Mouse (Mus musculus) lung, embryonic 15.5 days (tissue): ENCODE measurements at regions not wholly inside any gene's neighbourhood (a gene's known extent, or its start where the extent isn't known, plus 50 kb on each side); places are given as distances from the start of the nearest gene placed in this dataset.

Source experiments
- ATAC-seq: fragments of 200-750 bp; cut with Nextera tagmentation; 2 replicates; pipeline ENCODE4 v1.8.0; 2017; ENCODE audit warnings: moderate number of reproducible peaks, borderline replicate concordance; ENCODE audit not compliant: low FRiP score, low TSS enrichment; ENCODE audit errors: extremely low read depth
- H3K27ac ChIP-seq: fragments of 300-500 bp; sonication (generic); 2 replicates; pipeline ENCODE4 v1.5.1; 2015; ENCODE audit warnings: moderate library complexity, mild to moderate bottlenecking, inconsistent platforms
- H3K27me3 ChIP-seq: fragments of 300-500 bp; sonication (generic); 2 replicates; pipeline ENCODE4 v1.6.1; 2015; ENCODE audit warnings: inconsistent platforms
- H3K36me3 ChIP-seq: fragments of 300-500 bp; sonication (generic); 2 replicates; pipeline ENCODE4 v1.6.1; 2015; ENCODE audit warnings: inconsistent platforms
- H3K4me1 ChIP-seq: fragments of 300-500 bp; sonication (generic); 2 replicates; pipeline ENCODE4 v1.6.1; 2015; ENCODE audit warnings: inconsistent platforms
- H3K4me2 ChIP-seq: fragments of 300-500 bp; sonication (generic); 2 replicates; pipeline ENCODE4 v1.6.1; 2015; ENCODE audit warnings: inconsistent platforms, mild to moderate bottlenecking, moderate library complexity
- H3K4me3 ChIP-seq: fragments of 300-500 bp; sonication (generic); 2 replicates; pipeline ENCODE4 v1.5.1; 2015; ENCODE audit warnings: mild to moderate bottlenecking, inconsistent platforms
- H3K9ac ChIP-seq: fragments of 300-500 bp; sonication (generic); 2 replicates; pipeline ENCODE4 v1.6.1; 2015; ENCODE audit warnings: inconsistent platforms
- H3K9me3 ChIP-seq: fragments of 300-500 bp; sonication (generic); 2 replicates; pipeline ENCODE4 v1.6.1; 2016; ENCODE audit warnings: inconsistent platforms
- WGBS: fragments of 180-500 bp; shearing (Covaris S2); methylation state at CpG from one replicate; pipeline ENCODE4 v1.1.7; 2015; 5-methylcytosine and 5-hydroxymethylcytosine counted together

DNA sequence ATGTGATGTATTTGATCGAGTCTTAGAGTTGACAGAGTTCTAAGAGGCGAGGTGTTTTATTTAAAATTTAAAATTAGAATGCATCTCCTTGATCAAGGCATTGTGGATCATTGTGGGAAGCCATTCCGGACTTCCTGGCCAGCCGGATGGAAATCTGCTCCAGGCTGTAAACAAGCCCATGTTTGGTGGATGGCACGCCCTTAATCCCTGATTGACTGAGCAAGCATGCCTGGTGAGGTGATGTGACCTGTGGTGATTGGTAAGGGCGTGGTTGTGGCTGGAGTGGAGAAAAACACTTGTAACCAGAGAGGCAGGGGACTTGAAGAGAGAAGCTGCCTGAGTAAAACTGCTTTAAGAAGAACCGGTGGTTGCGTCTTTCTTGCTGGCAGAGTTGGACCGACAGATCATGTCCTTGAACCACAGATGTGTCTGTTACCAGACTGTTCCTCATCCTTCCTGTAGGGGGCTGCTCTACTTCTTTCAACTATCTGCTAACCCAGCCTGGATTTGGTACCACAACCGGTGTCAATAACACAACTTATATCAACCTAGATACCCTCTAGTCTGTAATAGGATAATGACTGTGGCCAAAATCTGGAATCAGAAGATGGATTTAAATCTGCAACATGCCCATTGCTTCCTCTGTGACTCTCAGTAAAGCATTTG is 164.4 kb downstream of the Ifng start:
- Histone ChIP-seq H3K9me3 (no peaks in the 10 kb centered on the region), H3K9ac (no peak overlapping the region), H3K36me3 (no peaks in the 10 kb centered on the region), H3K4me1 (no peaks in the 10 kb centered on the region), H3K27ac (no peak overlapping the region), H3K4me2 (no peak overlapping the region), H3K27me3 (no peaks in the 10 kb centered on the region), H3K4me3 (no peak overlapping the region)
- ATAC-seq = no peak
- WGBS = 88% methylated on average over 10 of the region's 10 CpGs

DNA sequence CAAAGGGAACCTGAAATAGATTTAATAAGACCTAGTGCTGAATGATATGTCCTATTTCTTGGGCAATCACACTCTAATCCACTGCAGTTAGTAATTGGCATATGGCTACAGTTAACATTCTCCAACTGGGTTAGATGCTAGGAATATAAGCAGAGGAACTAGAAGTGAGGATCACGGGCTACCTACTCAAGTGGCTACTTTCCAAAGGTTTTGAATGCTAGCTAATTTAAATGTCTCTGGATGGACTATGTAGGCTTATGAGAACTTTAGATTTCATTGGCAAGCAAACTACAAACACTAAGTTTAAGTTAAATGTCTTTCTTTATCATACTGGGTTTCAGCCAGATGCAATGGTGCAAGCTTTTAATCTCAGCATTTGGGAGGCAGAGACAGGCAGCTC is 166.6 kb downstream of the Ifng start:
- Histone ChIP-seq H3K27me3 (no peaks in the 10 kb centered on the region), H3K4me2 (no peak overlapping the region), H3K4me3 (no peak overlapping the region), H3K36me3 (no peaks in the 10 kb centered on the region), H3K27ac (no peak overlapping the region), H3K4me1 (no peaks in the 10 kb centered on the region), H3K9me3 (no peaks in the 10 kb centered on the region), H3K9ac (no peak overlapping the region)
- 75% methylated on average over 1 of the region's 1 CpGs for WGBS
- no peak for ATAC-seq

DNA sequence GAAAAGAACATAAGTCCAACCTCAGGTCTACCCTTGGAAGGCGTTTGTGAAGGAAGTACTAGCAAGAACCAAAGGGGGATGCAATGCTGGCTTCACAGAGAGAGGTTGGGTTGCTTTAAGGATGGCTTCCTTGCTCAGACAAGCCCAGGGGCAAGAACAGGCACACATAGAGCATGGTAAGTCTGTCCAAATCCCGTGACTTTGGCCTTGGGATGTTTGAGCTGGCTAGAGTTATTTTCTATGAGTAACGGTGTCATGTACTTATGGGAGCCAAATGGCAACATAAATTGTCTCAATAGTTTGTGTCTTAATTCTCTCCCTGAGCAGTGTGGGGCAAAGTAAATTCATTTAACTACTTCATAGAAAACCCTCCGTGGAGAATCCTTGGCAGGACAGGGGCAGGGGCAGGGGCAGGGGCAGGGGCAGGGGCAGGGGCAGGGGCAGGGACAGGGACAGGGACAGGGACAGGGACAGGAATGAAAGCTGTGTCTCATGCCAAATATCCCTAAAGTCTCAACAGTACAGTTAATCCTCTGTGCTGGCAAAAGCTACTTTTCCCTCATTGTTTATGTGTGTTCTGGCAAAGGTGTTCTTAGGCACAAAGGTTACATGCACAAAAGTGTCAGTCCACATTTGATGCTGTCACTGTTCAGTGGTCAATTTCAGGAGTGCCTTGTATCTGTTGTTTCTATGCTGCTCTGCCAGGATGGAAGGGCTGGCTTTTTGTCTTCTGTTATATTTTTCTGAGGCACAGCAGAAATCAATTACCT is 167.7 kb downstream of the Ifng start:
- ATAC-seq = no peak
- no peak overlapping the region for H3K9ac ChIP-seq
- WGBS = 52% methylated on average over 4 of the region's 4 CpGs

DNA sequence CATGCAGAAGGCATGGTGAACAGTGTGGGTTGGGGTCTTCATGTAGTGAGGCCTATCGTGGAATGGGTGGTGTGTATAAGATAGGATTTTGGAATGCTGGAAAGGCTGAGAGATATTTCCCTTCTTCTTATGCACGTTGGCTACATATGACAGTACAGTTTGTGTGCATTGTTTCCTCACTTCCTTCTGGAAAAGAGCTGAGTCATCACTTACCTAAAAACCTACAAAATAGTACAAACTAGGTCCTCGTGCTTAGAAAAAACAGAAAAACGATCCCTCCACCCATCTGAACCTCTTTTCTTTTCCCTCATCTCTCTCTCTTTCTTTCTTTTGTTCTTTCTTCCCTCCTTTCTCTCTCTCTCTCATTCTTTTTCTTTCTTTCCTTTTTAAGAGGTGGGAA is 168.3 kb downstream of the Ifng start:
- Histone ChIP-seq H3K4me1 (no peaks in the 10 kb centered on the region), H3K4me2 (no peak overlapping the region), H3K9me3 (no peaks in the 10 kb centered on the region), H3K27ac (no peak overlapping the region), H3K4me3 (no peak overlapping the region), H3K27me3 (no peaks in the 10 kb centered on the region), H3K9ac (no peak overlapping the region), H3K36me3 (no peaks in the 10 kb centered on the region)
- WGBS = 63% methylated on average over 4 of the region's 4 CpGs
- no peak for ATAC-seq

More for the DNA sequence above, 167.7 kb downstream of the Ifng start:
- H3K4me3 ChIP-seq = no peak overlapping the region
- no peak overlapping the region for H3K27ac ChIP-seq
- H3K9me3 ChIP-seq = no peaks in the 10 kb centered on the region
- H3K27me3 ChIP-seq = no peaks in the 10 kb centered on the region
- no peak overlapping the region for H3K4me2 ChIP-seq
- H3K36me3 ChIP-seq = no peaks in the 10 kb centered on the region
- no peaks in the 10 kb centered on the region for H3K4me1 ChIP-seq

DNA sequence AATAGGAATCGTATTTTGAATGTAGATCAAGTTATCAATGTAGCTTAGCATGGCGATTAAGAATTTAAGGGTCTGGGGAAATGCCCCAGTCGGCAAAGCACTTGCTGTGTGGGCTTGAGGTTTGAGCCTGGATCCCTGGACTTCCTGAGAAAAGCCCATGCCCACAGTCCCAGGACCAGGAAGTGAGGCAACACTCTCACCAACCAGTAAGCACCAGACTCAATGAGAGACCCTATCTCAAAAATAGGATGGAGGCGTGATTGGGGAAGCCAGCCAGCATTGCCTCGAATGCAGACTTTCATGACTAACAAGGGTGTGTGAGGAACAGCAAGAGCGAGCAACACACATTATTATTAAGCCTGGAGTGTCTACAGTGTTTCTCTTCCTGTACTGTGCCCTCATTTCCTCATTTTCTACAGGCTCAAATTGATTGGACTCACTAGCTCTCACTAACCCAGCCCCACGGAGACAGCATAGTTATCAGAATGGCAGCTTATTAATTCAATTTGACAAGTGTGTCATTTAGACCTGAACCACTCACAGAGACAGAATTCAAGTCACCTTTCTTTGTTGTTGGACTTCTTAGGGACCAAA is 170.1 kb downstream of the Ifng start:
- Histone ChIP-seq H3K4me2 (no peak overlapping the region), H3K9ac (no peak overlapping the region), H3K36me3 (no peaks in the 10 kb centered on the region), H3K4me1 (no peaks in the 10 kb centered on the region), H3K4me3 (no peak overlapping the region), H3K27ac (no peak overlapping the region), H3K9me3 (no peaks in the 10 kb centered on the region), H3K27me3 (no peaks in the 10 kb centered on the region)
- no peak for ATAC-seq
- 76% methylated on average over 7 of the region's 7 CpGs for whole genome bisulfite sequencing

DNA sequence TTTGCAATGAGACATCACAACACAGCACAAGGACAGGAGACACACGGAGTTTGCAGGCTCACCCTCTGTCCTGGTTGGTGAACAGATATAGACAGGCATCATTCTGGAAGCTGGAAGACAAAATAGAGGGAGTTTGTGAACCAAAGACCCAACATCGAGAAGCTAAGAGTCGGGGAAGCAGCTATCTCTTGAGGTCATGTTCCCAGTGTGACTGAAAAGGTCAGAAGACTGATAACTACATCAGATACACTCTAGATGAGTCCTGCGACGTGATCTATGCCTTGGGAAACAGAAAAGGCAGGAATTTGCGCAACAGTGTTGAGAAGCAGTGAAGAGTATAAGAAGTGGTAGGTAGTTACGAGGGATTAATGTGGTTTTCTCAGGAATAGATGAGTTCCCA is 171.2 kb downstream of the Ifng start:
- no peak for ATAC-seq

DNA sequence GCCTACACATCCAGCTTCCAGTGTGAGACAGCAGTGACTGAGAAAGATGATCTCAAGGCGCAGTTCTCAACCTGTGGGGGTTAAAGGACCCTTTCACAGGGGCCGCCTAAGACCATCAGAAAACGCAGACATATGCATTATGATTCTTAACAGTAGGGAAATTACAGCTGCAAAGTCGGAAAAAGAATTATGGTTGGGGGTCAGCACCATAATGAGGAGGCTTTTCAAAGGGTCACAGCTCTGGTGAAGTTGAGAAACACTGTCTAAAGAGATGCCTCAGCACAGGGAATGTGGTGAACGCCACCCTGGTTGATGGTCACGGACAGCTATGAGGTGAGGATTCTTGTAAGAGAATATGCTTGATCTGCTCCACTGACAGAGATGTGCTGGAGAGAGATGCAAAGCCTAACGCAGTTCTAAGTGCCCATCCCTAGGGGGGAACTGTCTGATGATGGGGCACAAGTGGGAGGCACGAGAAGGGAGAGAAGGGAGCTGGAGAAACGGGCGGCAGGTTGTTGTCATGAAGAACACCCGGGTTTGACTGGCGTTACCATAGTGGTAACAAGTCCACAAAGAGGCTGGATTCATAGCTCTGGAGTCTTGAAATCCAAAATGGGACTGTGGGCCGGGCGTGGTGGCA is 172.3 kb downstream of the Ifng start:
- Histone ChIP-seq H3K36me3 (no peaks in the 10 kb centered on the region), H3K9me3 (no peaks in the 10 kb centered on the region), H3K27me3 (no peaks in the 10 kb centered on the region), H3K4me3 (no peak overlapping the region), H3K4me2 (no peak overlapping the region), H3K4me1 (no peaks in the 10 kb centered on the region), H3K9ac (no peak overlapping the region), H3K27ac (no peak overlapping the region)
- no peak for ATAC-seq
- 83% methylated on average over 14 of the region's 14 CpGs for WGBS

More for the DNA sequence above, 171.2 kb downstream of the Ifng start:
- Histone ChIP-seq H3K36me3 (no peaks in the 10 kb centered on the region), H3K9ac (no peak overlapping the region), H3K27ac (no peak overlapping the region), H3K4me1 (no peaks in the 10 kb centered on the region), H3K4me2 (no peak overlapping the region), H3K27me3 (no peaks in the 10 kb centered on the region), H3K9me3 (no peaks in the 10 kb centered on the region), H3K4me3 (no peak overlapping the region)
- 78% methylated on average over 7 of the region's 7 CpGs for WGBS

DNA sequence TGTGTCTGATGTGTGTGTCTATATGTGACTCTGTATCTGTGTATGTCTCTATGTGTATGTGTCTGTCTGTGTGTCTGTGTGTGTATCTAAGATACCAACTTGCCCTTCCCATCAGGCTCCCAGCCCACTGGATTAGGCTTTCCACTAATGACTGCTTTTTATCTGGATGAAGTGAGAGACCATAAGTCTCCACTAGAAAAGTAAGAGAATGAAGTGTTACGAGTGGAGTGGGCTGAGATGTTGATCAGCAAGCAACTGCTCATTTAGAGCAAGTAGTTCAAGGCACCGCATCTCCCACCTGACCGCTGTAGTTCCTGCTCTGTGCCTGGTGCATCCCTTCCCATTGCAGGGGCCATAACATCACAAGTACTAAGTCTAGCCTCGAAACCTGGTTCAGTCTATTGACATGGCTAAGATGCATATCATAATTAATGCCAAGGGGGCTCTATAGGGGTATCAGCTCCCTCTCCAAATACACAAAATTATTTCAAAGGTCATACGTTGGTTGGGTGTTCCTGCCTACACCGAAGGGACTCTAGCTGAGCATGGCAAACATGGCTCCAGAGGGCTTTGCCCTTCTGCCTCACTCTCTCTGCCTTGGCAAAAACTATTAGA is 173.5 kb downstream of the Ifng start:
- H3K4me1 ChIP-seq = no peaks in the 10 kb centered on the region
- no peak overlapping the region for H3K9ac ChIP-seq
- H3K9me3 ChIP-seq = no peaks in the 10 kb centered on the region
- H3K36me3 ChIP-seq = no peaks in the 10 kb centered on the region
- no peak overlapping the region for H3K27ac ChIP-seq
- WGBS = 80% methylated on average over 6 of the region's 6 CpGs
- H3K4me3 ChIP-seq = no peak overlapping the region
- no peak for ATAC-seq
- no peaks in the 10 kb centered on the region for H3K27me3 ChIP-seq
- no peak overlapping the region for H3K4me2 ChIP-seq

DNA sequence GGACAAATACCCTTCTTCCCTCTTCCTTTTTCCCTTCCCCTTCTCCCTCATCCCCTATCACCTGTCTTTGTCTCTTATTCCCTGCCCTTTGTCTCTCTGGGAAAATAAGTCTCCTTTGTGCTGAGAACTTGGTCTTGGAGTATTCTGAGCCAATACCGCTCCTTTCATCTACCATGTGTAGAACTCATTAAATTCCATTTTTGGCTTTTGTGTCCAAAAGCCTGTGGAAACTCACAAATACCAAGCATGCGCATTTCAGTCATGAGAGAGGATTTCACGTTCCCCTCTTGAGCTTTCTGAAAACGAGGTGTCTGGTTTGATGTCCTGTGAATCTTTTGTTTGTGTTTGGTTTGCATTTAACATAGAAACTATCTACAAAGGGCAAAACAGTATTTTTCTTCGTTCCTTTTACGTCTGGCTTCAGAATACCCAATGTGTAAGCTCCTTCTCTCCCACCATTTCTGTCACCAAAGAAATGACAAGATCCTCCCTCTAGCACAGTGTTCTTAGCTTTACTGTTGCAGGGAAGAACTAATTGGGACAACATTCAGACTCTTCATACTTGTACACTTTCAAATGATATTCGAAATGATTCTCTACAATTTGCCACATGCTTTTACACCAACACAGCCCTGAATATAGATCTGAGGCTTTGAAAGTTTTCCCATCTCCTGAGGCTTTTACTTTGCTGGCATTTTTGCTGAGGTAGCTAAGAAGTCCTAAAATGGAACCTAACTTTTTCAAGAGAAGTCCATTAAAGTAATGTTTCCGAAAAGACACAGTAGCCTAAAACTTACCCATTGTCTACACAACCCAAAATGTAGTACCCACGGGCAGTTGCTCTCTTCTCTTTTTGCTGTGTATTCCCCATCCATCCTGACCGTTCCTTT is 174.5 kb downstream of the Ifng start:
- no peak overlapping the region for H3K4me3 ChIP-seq
- H3K9me3 ChIP-seq = no peaks in the 10 kb centered on the region
- no peak overlapping the region for H3K27ac ChIP-seq
- H3K27me3 ChIP-seq = no peaks in the 10 kb centered on the region
- ATAC-seq = no peak
- WGBS = 75% methylated on average over 10 of the region's 10 CpGs
- no peaks in the 10 kb centered on the region for H3K4me1 ChIP-seq
- no peaks in the 10 kb centered on the region for H3K36me3 ChIP-seq
- H3K4me2 ChIP-seq = no peak overlapping the region
- H3K9ac ChIP-seq = no peak overlapping the region

DNA sequence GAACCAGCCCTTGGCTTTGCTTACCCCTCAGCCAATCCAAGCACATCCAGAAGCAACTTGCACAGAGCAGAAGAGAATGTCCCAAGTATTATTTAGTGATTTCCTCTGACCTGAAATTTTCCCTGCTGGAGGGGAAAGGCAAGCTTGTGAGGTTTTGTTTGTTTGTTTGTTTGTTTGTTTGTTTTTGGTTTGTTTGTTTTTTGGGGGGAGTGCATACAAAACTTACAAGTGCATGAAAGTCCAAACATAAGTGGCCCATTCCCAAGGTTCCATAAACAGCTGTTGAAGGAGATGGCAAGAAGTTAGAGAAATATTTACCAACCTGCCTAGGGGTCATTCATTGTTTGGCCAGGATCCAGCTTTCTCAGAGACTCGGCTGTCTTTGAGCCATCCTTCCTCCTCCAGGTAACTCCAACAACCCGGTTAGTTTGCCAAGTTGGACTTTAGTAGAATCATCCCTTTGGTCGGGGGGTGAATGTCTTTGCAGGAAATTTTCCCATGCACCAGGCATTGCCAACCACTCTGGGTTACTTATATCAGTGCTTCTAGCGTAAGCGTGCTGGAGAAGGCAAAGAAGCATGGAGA is 175.3 kb downstream of the Ifng start:
- Histone ChIP-seq H3K27ac (no peak overlapping the region), H3K9me3 (no peaks in the 10 kb centered on the region), H3K4me2 (no peak overlapping the region), H3K27me3 (no peaks in the 10 kb centered on the region), H3K4me3 (no peak overlapping the region), H3K9ac (no peak overlapping the region), H3K36me3 (no peaks in the 10 kb centered on the region), H3K4me1 (no peaks in the 10 kb centered on the region)
- no peak for ATAC-seq
- 71% methylated on average over 5 of the region's 5 CpGs for WGBS
